Mouse (Mus musculus) liver, adult 2 months (tissue): ENCODE measurements at regions not wholly inside any gene's neighbourhood (a gene's known extent, or its start where the extent isn't known, plus 50 kb on each side); places are given as distances from the start of the nearest gene placed in this dataset.

ENCODE experiments used
- CTCF ChIP-seq: fragments of 200-500 bp; IDR thresholded peaks from 2 replicates; pipeline ENCODE4 v1.5.1; 2011; ENCODE audit warnings: low read depth, low read length, control low read depth
- POLR2A ChIP-seq: fragments of 200-500 bp; IDR thresholded peaks from 2 replicates; pipeline ENCODE4 v1.6.1; 2011; ENCODE audit warnings: low read length, control low read depth; ENCODE audit not compliant: insufficient read depth; ENCODE audit errors: extremely low read depth

- TF ChIP-seq CTCF (no peak), POLR2A (no peak)
Measured at GRCm38 (mm10) chr3:148496672-148497071, 493.7 kb downstream of the Adgrl2 start.
